Mouse (Mus musculus) forebrain, embryonic 15.5 days (tissue): ENCODE data around the gene Prune1. TPM values are rescaled to one million over a fixed set of nuclear protein-coding genes. Genes with fewer than 3 reads are reported as not detected.

Source experiments
- ATAC-seq: fragments of 200-750 bp; cut with Nextera tagmentation; replicated peaks from 2 replicates; pipeline ENCODE4 v1.8.0; 2017; ENCODE audit warnings: mild to moderate bottlenecking, moderate TSS enrichment, moderate library complexity
- H3K27ac ChIP-seq: fragments of 300-500 bp; sonication (generic); replicated peaks from 2 replicates; pipeline ENCODE4 v1.5.1; 2015; ENCODE audit warnings: mild to moderate bottlenecking, inconsistent platforms
- H3K27me3 ChIP-seq: fragments of 300-500 bp; sonication (generic); 2 replicates; pipeline ENCODE4 v1.6.1; 2015; ENCODE audit warnings: inconsistent platforms
- H3K36me3 ChIP-seq: fragments of 300-500 bp; sonication (generic); 2 replicates; pipeline ENCODE4 v1.6.1; 2015; ENCODE audit warnings: mild to moderate bottlenecking, inconsistent platforms
- H3K4me1 ChIP-seq: fragments of 300-500 bp; sonication (generic); 2 replicates; pipeline ENCODE4 v1.6.1; 2015; ENCODE audit warnings: inconsistent platforms
- H3K4me2 ChIP-seq: fragments of 300-500 bp; sonication (generic); replicated peaks from 2 replicates; pipeline ENCODE4 v1.6.1; 2015; ENCODE audit warnings: mild to moderate bottlenecking, inconsistent platforms
- H3K4me3 ChIP-seq: fragments of 300-500 bp; sonication (generic); 2 replicates; pipeline ENCODE4 v1.5.1; 2015; ENCODE audit warnings: mild to moderate bottlenecking, inconsistent platforms
- H3K9ac ChIP-seq: fragments of 300-500 bp; sonication (generic); replicated peaks from 2 replicates; pipeline ENCODE4 v1.6.1; 2015; ENCODE audit warnings: mild to moderate bottlenecking, inconsistent platforms
- H3K9me3 ChIP-seq: fragments of 300-500 bp; sonication (generic); 2 replicates; pipeline ENCODE4 v1.6.1; 2016; ENCODE audit warnings: inconsistent platforms
- WGBS: fragments of 180-500 bp; shearing (Covaris S2); methylation state at CpG from one replicate; pipeline ENCODE4 v1.1.7; 2015; ENCODE audit warnings: mixed read lengths; 5-methylcytosine and 5-hydroxymethylcytosine counted together
- polyA plus RNA-seq: library from polyadenylated mRNA; unstranded; fragments of >200 nt; fragmentation: Nextera tagmentation; extraction: Ambion mirVana; gene quantifications from 2 replicates; pipeline ENCODE4 v1.2.1, GENCODE M21; 2015

Gene Prune1
- polyA plus RNA-seq, 1 experiment from 2014 or later: 44.4 TPM

DNA sequence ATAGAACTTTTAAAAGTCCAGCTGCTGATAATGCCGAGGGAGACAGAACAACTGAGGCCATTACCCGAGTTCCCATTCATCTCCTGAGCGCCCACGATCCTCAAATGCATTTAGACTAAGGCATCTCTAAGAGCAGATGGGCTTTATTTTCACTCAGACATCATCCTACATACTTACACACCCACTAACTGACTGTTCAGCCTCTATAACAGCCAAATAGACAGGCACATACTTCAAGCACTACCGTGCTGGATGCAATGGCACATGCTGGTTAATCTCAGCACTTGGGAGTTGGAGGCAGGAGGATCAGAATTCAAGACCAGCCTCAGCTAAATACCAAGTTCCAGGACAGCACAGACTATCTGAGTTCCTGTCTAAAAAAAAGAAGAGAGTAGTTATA lies 12.1 kb downstream of the Prune1 start:
- Histone ChIP-seq H3K27me3 (no peaks in the 10 kb centered on the region), H3K9me3 (no peaks in the 10 kb centered on the region), H3K9ac (no peak overlapping the region), H3K36me3 (peaks cover 26% of the 10 kb centered on the region), H3K4me3 (no peak overlapping the region), H3K4me2 (no peak overlapping the region), H3K27ac (no peak overlapping the region), H3K4me1 (no peaks in the 10 kb centered on the region)
- no peak for ATAC-seq
- WGBS: 86% methylated on average over 5 of the region's 5 CpGs

DNA sequence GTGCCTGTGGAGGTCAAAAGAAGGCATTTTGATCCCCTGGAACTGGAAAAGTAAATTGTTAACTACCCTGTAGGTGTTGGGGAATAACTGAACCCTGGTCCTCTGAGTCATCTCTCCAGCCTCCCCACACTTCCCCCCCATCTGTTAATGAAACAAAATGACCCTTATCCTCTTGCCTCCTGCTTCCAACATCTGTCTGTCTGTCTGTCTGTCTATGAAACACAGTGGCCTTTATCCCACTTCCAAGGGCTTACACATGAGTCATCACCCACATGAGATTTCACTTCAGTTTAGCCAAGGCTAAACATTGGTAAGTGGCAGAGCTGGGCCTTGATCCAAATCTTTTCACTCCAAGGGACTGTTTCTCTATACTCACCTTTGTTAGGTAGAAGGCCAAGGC lies 14.0 kb downstream of the Prune1 start:
- H3K27ac ChIP-seq: no peak overlapping the region
- H3K4me3 ChIP-seq: no peak overlapping the region
- H3K4me2 ChIP-seq: no peak overlapping the region
- no peak for ATAC-seq
- H3K9ac ChIP-seq: no peak overlapping the region
- no peaks in the 10 kb centered on the region for H3K9me3 ChIP-seq
- peaks cover 41% of the 10 kb centered on the region for H3K36me3 ChIP-seq
- no peaks in the 10 kb centered on the region for H3K27me3 ChIP-seq
- H3K4me1 ChIP-seq: no peaks in the 10 kb centered on the region

DNA sequence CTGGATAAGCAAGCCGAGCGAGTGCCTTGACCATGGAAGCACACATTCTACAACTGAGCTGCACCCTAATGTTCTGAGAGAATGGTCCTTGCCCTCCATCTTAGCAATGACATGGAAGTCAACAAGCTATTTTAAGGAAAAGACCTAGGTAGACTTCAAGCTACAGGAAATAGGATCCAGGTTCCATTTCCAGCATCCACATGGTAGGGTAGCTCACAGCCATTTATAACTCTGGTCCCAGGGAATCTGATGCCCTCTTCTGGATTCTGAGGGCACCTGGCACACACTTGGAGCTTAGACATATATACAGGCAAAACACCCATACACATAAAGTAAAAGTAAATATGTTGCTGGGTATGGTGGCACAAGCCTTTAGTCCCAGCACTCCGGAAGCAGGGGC lies 15.8 kb downstream of the Prune1 start:
- 97% methylated on average over 3 of the region's 3 CpGs for WGBS
- H3K27ac ChIP-seq: no peak overlapping the region
- H3K36me3 ChIP-seq: peaks cover 57% of the 10 kb centered on the region
- H3K4me3 ChIP-seq: no peak overlapping the region
- no peak overlapping the region for H3K9ac ChIP-seq
- H3K9me3 ChIP-seq: no peaks in the 10 kb centered on the region
- no peak overlapping the region for H3K4me2 ChIP-seq
- H3K27me3 ChIP-seq: no peaks in the 10 kb centered on the region
- ATAC-seq: no peak
- H3K4me1 ChIP-seq: no peaks in the 10 kb centered on the region

DNA sequence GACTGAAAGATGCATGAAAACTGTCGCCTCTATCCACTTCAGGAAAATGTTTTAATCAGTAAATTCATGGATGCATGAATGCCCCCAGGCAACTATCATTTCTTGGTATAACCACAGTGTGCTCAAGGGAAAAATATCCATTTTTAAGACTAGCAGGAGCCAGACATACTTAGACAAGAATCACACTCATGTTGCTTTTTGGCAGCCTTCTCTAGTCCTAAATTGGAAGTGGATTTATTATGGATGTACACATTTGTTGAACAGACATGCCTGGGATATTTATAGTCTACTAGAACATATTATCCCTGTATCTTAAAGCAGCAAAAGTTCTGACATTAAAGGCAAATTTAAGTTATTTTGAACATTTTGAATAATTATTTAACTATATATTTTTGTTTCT lies 17.2 kb downstream of the Prune1 start:
- H3K9me3 ChIP-seq: no peaks in the 10 kb centered on the region
- no peaks in the 10 kb centered on the region for H3K4me1 ChIP-seq
- H3K36me3 ChIP-seq: peaks cover 65% of the 10 kb centered on the region
- WGBS: 94% methylated on average over 1 of the region's 1 CpGs
- no peak overlapping the region for H3K4me2 ChIP-seq
- H3K27me3 ChIP-seq: no peaks in the 10 kb centered on the region
- H3K9ac ChIP-seq: no peak overlapping the region
- H3K27ac ChIP-seq: no peak overlapping the region
- ATAC-seq: no peak
- H3K4me3 ChIP-seq: no peak overlapping the region

DNA sequence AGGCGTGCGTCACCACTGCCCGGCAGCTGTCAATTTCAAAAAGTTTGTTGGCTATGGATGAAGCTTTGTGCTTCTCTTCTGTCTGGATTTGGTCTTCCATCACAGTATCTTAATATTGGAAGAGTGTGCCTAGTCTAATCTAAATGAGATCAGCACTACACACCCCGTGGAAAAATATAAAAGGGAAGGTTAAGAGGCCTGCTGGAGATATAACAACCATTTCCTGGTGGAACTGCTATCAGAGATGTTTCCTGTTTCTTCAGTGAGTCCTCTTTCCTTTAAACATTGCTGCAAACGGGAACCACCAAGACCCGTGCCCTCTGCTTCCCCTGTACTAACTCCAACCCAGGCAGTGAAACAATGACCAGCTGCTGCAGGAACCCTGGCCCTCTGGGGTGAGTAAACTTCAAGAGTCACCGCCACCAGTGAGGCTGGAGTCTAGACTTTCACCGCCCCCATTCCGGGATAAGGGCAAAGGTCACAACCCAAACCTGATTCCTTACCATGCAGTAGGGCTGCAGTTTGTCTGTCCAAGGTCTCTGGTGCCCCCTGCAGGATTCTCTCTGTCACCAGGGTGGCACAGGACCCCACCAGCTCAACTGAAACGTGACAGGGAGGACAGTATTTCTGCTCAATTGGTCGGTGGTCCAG lies 18.7 kb downstream of the Prune1 start:
- no peaks in the 10 kb centered on the region for H3K4me1 ChIP-seq
- H3K4me2 ChIP-seq: no peak overlapping the region
- ATAC-seq: no peak
- WGBS: 52% methylated on average over 11 of the region's 11 CpGs
- no peak overlapping the region for H3K27ac ChIP-seq
- H3K36me3 ChIP-seq: peaks cover 77% of the 10 kb centered on the region
- no peak overlapping the region for H3K4me3 ChIP-seq
- no peaks in the 10 kb centered on the region for H3K27me3 ChIP-seq
- H3K9me3 ChIP-seq: no peaks in the 10 kb centered on the region
- H3K9ac ChIP-seq: no peak overlapping the region

DNA sequence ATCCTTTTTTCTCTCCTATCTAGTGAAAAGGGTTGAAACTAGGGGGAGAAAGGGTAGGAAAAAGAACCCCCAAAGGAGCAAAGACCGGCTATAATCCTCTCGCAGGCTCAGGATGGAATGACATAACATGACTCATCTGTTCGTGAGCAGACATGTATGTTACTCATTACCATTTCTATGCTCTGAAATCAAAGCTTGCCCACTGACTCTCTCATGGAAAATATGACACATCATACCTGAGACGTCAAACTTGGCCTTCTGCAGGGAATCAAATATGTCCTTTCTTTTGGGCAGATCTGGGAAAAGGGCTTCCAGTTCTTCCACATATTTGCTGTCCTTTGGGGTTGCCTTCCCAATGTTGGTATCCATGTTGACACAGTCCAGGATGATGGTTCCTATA lies 19.9 kb downstream of the Prune1 start:
- ATAC-seq: no peak
- no peaks in the 10 kb centered on the region for H3K4me1 ChIP-seq
- no peak overlapping the region for H3K4me2 ChIP-seq
- H3K9me3 ChIP-seq: no peaks in the 10 kb centered on the region
- no peaks in the 10 kb centered on the region for H3K27me3 ChIP-seq
- H3K27ac ChIP-seq: no peak overlapping the region
- H3K36me3 ChIP-seq: peaks cover 79% of the 10 kb centered on the region
- no peak overlapping the region for H3K9ac ChIP-seq
- no peak overlapping the region for H3K4me3 ChIP-seq
- WGBS: 94% methylated on average over 4 of the region's 4 CpGs

DNA sequence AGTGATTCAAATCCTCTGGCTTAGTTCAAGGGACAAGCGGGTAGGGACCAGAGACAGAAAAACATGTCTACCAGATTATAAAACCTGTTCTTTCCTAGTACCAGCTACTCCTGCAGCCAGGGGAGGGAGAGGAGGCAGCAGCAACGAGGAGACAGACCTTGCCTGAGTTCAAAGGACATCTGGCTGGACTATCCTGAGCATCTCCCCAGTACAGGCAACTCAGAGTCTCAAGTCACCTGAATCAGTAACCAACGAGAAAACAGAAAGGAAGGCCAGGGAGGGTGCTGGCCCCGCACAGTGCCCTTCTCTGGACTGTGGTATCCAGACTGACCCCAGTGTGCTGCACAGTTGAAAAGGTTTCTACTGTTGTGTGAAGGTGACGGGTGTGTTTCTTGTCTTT lies 24.9 kb downstream of the Prune1 start:
- H3K4me2 ChIP-seq: no peak overlapping the region
- WGBS: 90% methylated on average over 5 of the region's 5 CpGs
- no peak overlapping the region for H3K4me3 ChIP-seq
- H3K9me3 ChIP-seq: no peaks in the 10 kb centered on the region
- H3K27ac ChIP-seq: no peak overlapping the region
- H3K27me3 ChIP-seq: no peaks in the 10 kb centered on the region
- no peak for ATAC-seq
- peaks cover 75% of the 10 kb centered on the region for H3K36me3 ChIP-seq
- H3K4me1 ChIP-seq: no peaks in the 10 kb centered on the region
- no peak overlapping the region for H3K9ac ChIP-seq

DNA sequence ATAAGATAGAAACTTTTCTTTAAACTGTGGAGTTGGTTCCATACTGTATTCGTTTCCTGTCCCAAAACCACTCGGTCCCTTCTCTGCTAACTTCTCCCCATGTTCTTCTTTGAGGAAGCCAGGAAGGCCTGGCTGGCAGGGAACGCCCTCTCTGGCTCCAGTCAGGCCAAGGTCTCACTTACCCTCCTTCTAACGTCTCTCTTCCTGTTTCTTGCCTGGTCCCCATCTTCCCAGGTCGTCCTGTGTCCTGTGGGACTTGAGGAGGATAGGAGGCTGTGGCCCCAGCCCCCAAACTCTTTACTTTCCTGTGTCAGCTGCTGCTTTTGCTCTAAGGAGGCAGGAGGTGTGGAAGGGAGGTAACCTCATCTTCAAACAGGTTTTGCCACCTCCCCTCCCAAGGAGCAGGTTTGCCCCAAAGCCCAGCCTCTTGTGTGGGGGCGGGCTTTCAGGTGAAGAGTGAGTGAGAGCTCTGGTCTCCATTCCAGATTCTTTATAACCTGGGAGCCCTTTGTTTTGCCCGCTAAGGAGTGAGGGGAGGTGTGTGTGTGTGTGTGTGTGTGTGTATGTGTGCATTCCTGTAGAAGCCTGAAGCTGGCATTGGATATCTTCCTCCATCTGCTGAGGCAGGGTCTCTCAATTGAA lies 31.0 kb downstream of the Prune1 start, which contains the start of gene Bnipl:
Gene Bnipl (minus strand): TSS at position 411 of the 642 bp plus-strand sequence.
- Histone ChIP-seq H3K36me3 (peaks cover 21% of the 10 kb centered on the region; the same call in 1 of the 2 replicates), H3K27me3 (no peaks in the 10 kb centered on the region), H3K4me1 (no peaks in the 10 kb centered on the region), H3K9me3 (no peaks in the 10 kb centered on the region), H3K4me3 (no peak within 1 kb of the TSS), H3K4me2 (no peak within 1 kb of the TSS), H3K9ac (no peak within 1 kb of the TSS), H3K27ac (no peak within 1 kb of the TSS)
- WGBS: 53% methylated on average over 7 of the region's 7 CpGs
- ATAC-seq: no peak

DNA sequence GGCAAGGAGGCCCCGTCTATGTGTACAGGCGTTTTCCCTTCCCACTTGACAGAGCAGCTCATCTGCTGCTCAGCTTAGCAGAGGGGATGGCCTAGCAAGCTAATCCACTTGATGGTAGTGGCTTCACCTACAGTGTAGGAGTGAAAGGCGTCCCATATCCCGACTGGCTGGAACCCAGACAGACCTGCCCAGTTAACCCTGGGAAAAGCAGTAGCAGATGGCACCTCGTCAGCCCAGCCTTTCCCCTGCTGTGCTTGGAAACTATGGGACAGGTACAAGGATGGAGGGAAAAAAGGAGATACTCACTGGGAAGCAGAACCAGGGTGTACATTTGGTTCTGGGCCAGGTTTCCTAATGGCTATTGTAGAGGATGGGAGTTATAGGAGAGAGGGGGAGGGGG lies 31.5 kb downstream of the Prune1 start:
- no peaks in the 10 kb centered on the region for H3K4me1 ChIP-seq
- no peaks in the 10 kb centered on the region for H3K27me3 ChIP-seq
- peaks cover 16% of the 10 kb centered on the region; the same call in 1 of the 2 replicates for H3K36me3 ChIP-seq
- no peak overlapping the region for H3K4me3 ChIP-seq
- H3K4me2 ChIP-seq: no peak overlapping the region
- H3K9ac ChIP-seq: no peak overlapping the region
- H3K27ac ChIP-seq: no peak overlapping the region
- no peaks in the 10 kb centered on the region for H3K9me3 ChIP-seq
- ATAC-seq: no peak
- WGBS: 78% methylated on average over 5 of the region's 5 CpGs

DNA sequence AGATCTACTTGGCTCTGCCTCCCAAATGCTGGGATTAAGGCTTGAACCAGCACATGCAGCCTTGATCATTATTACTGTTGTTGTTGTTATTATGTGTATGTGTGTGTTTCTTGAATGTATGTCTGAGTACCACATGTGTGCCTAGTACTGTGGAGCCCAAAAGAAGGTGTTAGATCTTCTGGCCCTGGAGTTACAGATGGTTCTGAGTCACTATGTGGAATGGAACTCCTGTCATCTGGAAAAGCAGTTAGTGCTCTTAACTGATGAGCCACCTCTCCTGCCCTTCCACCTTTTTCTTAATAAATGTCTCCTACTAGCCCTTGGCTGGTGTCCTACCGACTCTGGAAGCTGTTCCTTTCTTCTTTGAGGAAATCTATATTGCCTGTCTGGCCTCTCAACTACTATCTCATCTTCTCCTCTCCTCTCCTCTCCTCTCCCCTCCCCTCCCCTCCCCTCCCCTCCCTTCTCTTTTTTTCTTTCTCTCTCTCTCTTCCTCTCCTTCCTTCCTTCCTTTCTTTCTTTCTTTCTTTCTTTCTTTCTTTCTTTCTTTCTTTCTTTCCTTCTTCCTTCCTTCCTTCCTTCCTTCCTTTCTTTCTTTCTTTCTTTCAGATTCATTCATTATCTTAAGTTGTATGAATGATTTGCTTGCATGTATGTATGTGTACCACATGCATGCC lies 34.1 kb downstream of the Prune1 start:
- Histone ChIP-seq H3K36me3 (peaks cover 4% of the 10 kb centered on the region; the same call in 1 of the 2 replicates), H3K9me3 (no peaks in the 10 kb centered on the region), H3K9ac (no peak overlapping the region), H3K4me2 (no peak overlapping the region), H3K27ac (no peak overlapping the region), H3K4me3 (no peak overlapping the region), H3K27me3 (no peaks in the 10 kb centered on the region), H3K4me1 (no peaks in the 10 kb centered on the region)
- 74% methylated on average over 1 of the region's 1 CpGs for WGBS
- no peak for ATAC-seq

DNA sequence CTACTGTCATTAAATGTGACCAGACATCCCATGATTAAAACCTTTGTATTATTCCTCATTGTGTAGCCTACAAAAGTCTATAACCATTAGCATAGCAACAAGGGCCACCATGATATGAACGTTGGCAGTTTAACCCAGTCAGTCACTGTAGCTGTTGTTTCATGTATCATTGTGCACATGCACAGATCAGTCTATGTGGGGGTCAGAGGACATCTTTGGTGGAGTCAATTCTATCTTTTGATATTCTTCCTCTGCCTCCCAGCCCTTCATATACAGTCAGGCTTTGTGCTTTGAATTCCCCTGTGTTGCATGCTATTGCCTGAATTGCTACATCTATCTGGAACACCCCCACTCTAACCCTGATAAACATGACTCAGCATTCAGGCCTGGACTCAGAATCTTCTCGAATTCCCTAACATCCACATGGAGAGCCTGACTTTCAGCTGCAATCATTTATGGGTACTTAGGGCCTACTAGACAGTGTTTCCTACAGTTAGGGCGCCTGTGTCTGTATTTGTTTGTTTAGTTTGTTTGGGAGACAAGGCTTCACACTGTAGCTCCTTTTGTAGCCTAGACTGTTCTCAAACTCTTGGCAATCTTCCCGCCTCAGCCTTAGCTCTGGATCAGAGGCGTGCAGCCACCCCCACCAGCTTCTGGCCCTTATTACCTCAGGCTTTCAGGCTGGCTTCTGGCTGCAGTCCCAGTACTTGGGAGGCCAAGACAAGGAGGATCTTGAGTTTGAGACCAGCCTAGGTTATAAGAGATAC lies 35.2 kb downstream of the Prune1 start:
- Histone ChIP-seq H3K27me3 (no peaks in the 10 kb centered on the region), H3K9ac (no peak overlapping the region), H3K4me1 (no peaks in the 10 kb centered on the region), H3K4me2 (no peak overlapping the region), H3K9me3 (no peaks in the 10 kb centered on the region), H3K27ac (no peak overlapping the region), H3K36me3 (peaks cover 4% of the 10 kb centered on the region; the same call in 1 of the 2 replicates), H3K4me3 (no peak overlapping the region)
- ATAC-seq: no peak
- 72% methylated on average over 5 of the region's 5 CpGs for WGBS

DNA sequence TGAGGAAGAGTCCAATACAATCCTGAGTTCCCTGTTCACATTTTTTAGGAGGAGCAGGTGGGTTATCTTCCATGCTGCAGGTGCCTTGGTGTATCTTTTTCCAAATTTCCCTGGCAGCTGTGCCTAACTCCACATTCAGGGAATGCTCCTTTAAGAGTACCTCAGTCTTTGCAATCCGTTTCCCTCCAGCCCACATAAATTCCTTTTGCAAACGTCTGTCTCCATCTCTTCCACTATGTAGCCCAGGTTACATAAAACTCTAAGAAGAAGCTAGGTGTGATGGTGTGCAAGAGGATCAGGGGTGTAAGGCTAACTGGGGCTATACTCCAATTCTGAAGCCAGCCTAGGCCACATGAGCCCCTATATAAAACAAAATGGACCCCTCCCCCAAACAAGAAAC lies 38.8 kb downstream of the Prune1 start:
- H3K27me3 ChIP-seq: no peaks in the 10 kb centered on the region
- H3K4me1 ChIP-seq: no peaks in the 10 kb centered on the region
- no peak for ATAC-seq
- WGBS: 80% methylated on average over 2 of the region's 2 CpGs
- no peak overlapping the region for H3K9ac ChIP-seq
- peaks cover 7% of the 10 kb centered on the region for H3K36me3 ChIP-seq
- no peaks in the 10 kb centered on the region for H3K9me3 ChIP-seq
- H3K4me3 ChIP-seq: no peak overlapping the region
- no peak overlapping the region for H3K4me2 ChIP-seq
- H3K27ac ChIP-seq: no peak overlapping the region
